Mouse (Mus musculus) bone marrow, adult 2 months (tissue): ENCODE data around the gene Ccdc144b. TPM values are rescaled to one million over a fixed set of nuclear protein-coding genes. Genes with fewer than 3 reads are reported as not detected.

Experiments used
- H3K27ac ChIP-seq: fragments of 200-500 bp; 2 replicates; pipeline ENCODE4 v1.5.1; 2012; ENCODE audit warnings: low read depth, mild to moderate bottlenecking, control low read depth, inconsistent platforms, low read length; ENCODE audit not compliant: control insufficient read depth, poor library complexity, insufficient read depth
- H3K4me1 ChIP-seq: fragments of 200-500 bp; 2 replicates; pipeline ENCODE4 v1.6.1; 2011; ENCODE audit warnings: low read length; ENCODE audit not compliant: control insufficient read depth, insufficient read depth
- H3K4me3 ChIP-seq: fragments of 200-500 bp; replicated peaks from 2 replicates; pipeline ENCODE3; 2011; ENCODE audit warnings: mild to moderate bottlenecking, low read depth, low read length, control low read depth; ENCODE audit not compliant: control insufficient read depth
- CTCF ChIP-seq: fragments of 200-500 bp; IDR thresholded peaks from 2 replicates; pipeline ENCODE4 v1.5.1; 2011; ENCODE audit warnings: low read length, control low read depth; ENCODE audit not compliant: control insufficient read depth, insufficient read depth
- POLR2A ChIP-seq: fragments of 200-500 bp; IDR thresholded peaks from 2 replicates; pipeline ENCODE4 v1.6.1; 2011; ENCODE audit warnings: low read depth, mild to moderate bottlenecking, control low read depth, low read length, borderline replicate concordance; ENCODE audit not compliant: control insufficient read depth
- WGBS: fragments of 180-500 bp; shearing (Covaris S2); methylation state at CpG from one replicate; pipeline ENCODE4 v1.1.7; 2018; 5-methylcytosine and 5-hydroxymethylcytosine counted together
- polyA plus RNA-seq: library from polyadenylated mRNA; stranded (reverse); fragments of >200 nt; gene quantifications from 2 replicates; pipeline ENCODE4 v1.2.4, GENCODE M21; 2011; ENCODE audit warnings: low replicate concordance; ENCODE audit not compliant: missing spikeins, insufficient read depth, insufficient read length

Ccdc144b gene
- polyA plus RNA-seq, 1 experiment: not detected

GRCm38 (mm10) chr3:36000275-36001239 lies 52.8 kb downstream of the Ccdc144b start, which contains the start of gene Mccc1:
Gene Mccc1 (minus strand): TSS chr3:36000678.
- Histone ChIP-seq H3K4me3 (peak within 1 kb of the TSS; percentile 92), H3K4me1 (no peaks in the 10 kb centered on the region; the same call in 1 of the 2 replicates), H3K27ac (peak within 1 kb of the TSS; percentile 80)
- 1% methylated on average over 39 of the region's 39 CpGs for WGBS
- TF ChIP-seq CTCF (no peak), POLR2A (peak; percentile 45; the same call in 1 of the 2 replicates)

DNA sequence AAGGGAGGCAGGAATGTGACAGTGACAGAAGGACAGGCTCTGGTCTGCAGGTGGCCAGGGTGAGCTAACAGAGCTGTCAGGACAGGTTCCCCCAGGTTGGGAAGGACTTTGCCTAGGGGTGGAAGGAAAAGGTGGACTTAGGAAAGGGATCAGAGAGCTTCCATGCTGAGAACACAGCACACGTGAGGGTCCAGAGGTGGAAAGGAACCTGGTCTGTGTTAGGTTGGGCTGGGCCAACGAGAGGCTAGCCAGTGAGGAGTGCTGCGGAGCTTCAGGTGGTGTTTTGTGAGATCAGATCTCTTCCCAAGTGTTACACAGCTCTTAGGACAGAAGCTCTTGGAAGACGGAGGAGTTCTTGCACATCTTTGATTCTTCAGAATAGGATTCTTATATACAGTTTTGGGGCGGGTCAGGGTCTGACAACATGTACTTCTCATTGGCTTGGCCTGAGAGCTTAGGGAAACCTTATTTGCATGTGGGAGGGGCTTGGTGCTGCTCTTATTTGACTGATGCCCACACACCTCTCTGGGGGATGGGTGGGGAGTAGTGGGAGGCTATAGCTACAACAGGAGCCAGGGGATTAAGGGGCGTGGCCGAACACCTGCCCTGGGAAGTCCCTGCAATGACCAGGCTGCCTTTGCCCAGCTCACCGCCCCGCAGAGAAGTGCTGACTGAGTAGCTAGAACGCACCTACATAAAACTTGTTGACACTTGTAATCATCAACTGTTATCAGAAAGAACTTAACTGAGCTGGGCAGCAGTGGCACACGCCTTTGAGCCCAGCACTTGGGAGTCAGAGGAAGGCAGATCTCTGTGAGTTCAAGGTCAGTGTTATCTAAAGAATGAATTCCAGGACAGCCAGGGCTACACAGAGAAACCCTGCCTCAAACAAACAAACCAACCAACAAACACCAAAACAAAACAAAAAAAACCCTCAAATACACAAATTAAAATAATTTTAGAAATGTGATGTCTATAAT lies 58.5 kb downstream of the Ccdc144b start:
- Histone ChIP-seq H3K4me3 (no peak overlapping the region), H3K27ac (no peak overlapping the region), H3K4me1 (no peaks in the 10 kb centered on the region; the same call in 1 of the 2 replicates)
- 86% methylated on average over 11 of the region's 11 CpGs for WGBS
- TF ChIP-seq CTCF (no peak), POLR2A (no peak)

DNA sequence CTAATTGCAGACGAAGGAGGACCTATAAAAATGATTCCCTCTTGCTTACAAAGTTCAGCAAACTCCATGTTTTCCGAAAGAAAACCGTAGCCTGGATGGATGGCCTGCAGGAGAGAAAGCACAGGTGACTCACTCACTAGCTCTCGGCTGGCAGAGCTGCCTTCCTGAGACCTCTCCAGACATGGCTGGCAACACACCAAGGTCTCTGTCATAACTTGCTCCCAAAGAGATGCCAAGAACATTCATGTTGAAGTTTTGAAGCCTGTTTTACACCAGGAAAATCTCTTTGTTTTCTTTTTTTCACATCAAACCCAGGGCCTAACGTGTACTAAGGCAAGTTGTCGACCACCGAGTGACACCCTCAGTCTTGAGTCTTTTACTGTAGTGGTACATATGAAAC lies 62.6 kb downstream of the Ccdc144b start:
- WGBS: 86% methylated on average over 7 of the region's 7 CpGs
- no peak overlapping the region for H3K27ac ChIP-seq

GRCm38 (mm10) chr3:35988031-35988430 lies 65.3 kb downstream of the Ccdc144b start:
- H3K4me3 ChIP-seq: no peak overlapping the region
- TF ChIP-seq POLR2A: no peak
- no peak for TF ChIP-seq CTCF
- no peak overlapping the region for H3K27ac ChIP-seq
- WGBS: 86% methylated on average over 6 of the region's 6 CpGs
- H3K4me1 ChIP-seq: no peaks in the 10 kb centered on the region

More for the DNA sequence above, 62.6 kb downstream of the Ccdc144b start:
- H3K4me3 ChIP-seq: no peak overlapping the region
- TF ChIP-seq POLR2A (no peak), CTCF (no peak)
- H3K4me1 ChIP-seq: no peaks in the 10 kb centered on the region

DNA sequence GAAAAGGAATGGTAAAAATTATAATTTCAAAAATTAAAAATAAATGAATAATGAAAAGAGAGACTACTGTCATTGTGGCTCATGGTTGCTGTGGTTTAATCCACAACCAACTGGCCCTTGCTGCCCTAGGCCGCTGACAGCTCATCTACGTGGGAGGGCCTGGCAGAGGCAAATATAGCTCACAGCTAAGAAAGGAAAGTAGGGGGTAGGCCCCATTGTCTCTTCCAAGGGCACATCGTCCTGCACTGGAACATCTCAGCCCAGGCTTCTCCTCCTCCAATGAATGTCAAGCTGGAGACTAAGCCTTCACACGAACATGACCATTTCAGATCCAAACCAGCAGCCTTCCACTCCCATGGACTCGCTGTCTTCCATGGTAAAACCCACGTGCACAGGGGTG lies 67.1 kb downstream of the Ccdc144b start:
- no peak overlapping the region for H3K4me3 ChIP-seq
- TF ChIP-seq POLR2A (no peak), CTCF (no peak)
- 83% methylated on average over 6 of the region's 6 CpGs for WGBS
- H3K4me1 ChIP-seq: no peaks in the 10 kb centered on the region
- no peak overlapping the region for H3K27ac ChIP-seq

DNA sequence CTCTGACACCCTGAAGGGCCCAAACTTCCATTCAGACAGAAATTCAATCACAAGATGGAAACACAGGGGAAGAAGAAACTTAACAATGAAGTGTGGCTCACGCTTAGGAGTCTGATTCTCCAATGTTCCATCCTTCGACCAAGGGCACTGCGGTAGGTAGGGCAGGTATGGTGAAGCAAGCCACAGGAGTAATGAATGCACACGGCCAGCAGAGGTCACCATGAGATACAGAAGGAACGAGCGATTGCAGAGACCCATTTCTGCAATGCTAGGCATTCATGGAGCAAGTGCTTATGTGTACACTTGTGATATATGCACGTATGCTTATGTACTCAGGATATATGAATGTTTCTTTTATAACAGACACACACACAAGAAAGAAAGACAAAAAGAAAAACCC lies 79.8 kb downstream of the Ccdc144b start:
- peak; percentile 73 for TF ChIP-seq CTCF
- no peak for TF ChIP-seq POLR2A

GRCm38 (mm10) chr3:35972985-35973384 lies 80.4 kb downstream of the Ccdc144b start:
- TF ChIP-seq POLR2A (no peak), CTCF (peak; percentile 15; the same call in 1 of the 2 replicates)
- Histone ChIP-seq H3K4me1 (no peaks in the 10 kb centered on the region; the same call in 1 of the 2 replicates), H3K4me3 (no peak overlapping the region), H3K27ac (no peak overlapping the region)
- WGBS: 67% methylated on average over 4 of the region's 4 CpGs

More for the DNA sequence above, 79.8 kb downstream of the Ccdc144b start:
- WGBS: 36% methylated on average over 7 of the region's 7 CpGs
- Histone ChIP-seq H3K4me1 (no peaks in the 10 kb centered on the region; the same call in 1 of the 2 replicates), H3K4me3 (no peak overlapping the region), H3K27ac (no peak overlapping the region)
